Mouse (Mus musculus): ENCODE results near the gene Galntl6. TPM values are rescaled to one million over a fixed set of nuclear protein-coding genes. Genes with fewer than 3 reads are reported as not detected.

The Galntl6 gene
- total RNA-seq, 1 experiment = 0.09 TPM

GRCm38 (mm10) chr8:57962286-57963110 is 949.9 kb downstream of the Galntl6 start:
- H3K27ac ChIP-seq (ENCODE audit: insufficient read depth, low read depth, low read length, poor library complexity, severe bottlenecking) = no peak overlapping the region
- no peak for DNase-seq (ENCODE audit: low read depth, low spot score)
- TF ChIP-seq MAFK (IDR thresholded peaks at IDR 0.05; ENCODE audit: insufficient read depth, low read depth, low read length) (no peak), HCFC1 (IDR thresholded peaks at IDR 0.05; ENCODE audit: borderline replicate concordance, insufficient read depth, low read length) (no peak), ZC3H11A (IDR thresholded peaks at IDR 0.05; ENCODE audit: borderline replicate concordance, low read depth, low read length) (no peak), CHD2 (IDR thresholded peaks at IDR 0.05; ENCODE audit: low read depth, low read length) (no peak), ZNF384 (IDR thresholded peaks at IDR 0.05; ENCODE audit: low read depth, low read length) (no peak)
- no peak overlapping the region for H3K9ac ChIP-seq (ENCODE audit: insufficient read depth, low read depth, low read length, poor library complexity, severe bottlenecking)
- H3K4me1 ChIP-seq (ENCODE audit: control insufficient read depth in 2 of 2, insufficient read depth in 2 of 2, low read length in 2 of 2, poor library complexity in 1 of 2) = no peaks in the 10 kb centered on the region
- no peak overlapping the region for H3K4me3 ChIP-seq (ENCODE audit: insufficient read depth in 1 of 2, low read depth in 1 of 2, low read length in 2 of 2, poor library complexity in 1 of 2, severe bottlenecking in 1 of 2)
- H3K36me3 ChIP-seq (ENCODE audit: control insufficient read depth, insufficient read depth, low read length, poor library complexity, severe bottlenecking) = no peaks in the 10 kb centered on the region
- H3K9me3 ChIP-seq (ENCODE audit: control insufficient read depth, insufficient read depth, low read depth, low read length) = no peaks in the 10 kb centered on the region
- in situ Hi-C loops (cut with MboI; ENCODE audit: low sequenced_read_pairs in 2 of 2, unreplicated experiment in 2 of 2) = no loop called here

GRCm38 (mm10) chr8:57959136-57959535 is 953.3 kb downstream of the Galntl6 start:
- no peaks in the 10 kb centered on the region for H3K9me3 ChIP-seq (ENCODE audit: control insufficient read depth, insufficient read depth, low read depth, low read length)
- no peak for TF ChIP-seq ZC3H11A (IDR thresholded peaks at IDR 0.05; ENCODE audit: borderline replicate concordance, low read depth, low read length)
- TF ChIP-seq CHD2 (IDR thresholded peaks at IDR 0.05; ENCODE audit: low read depth, low read length) = no peak
- no peak for TF ChIP-seq MAFK (IDR thresholded peaks at IDR 0.05; ENCODE audit: insufficient read depth, low read depth, low read length)
- no peak for TF ChIP-seq HCFC1 (IDR thresholded peaks at IDR 0.05; ENCODE audit: borderline replicate concordance, insufficient read depth, low read length)
- no peak for TF ChIP-seq ZNF384 (IDR thresholded peaks at IDR 0.05; ENCODE audit: low read depth, low read length)
- H3K36me3 ChIP-seq (ENCODE audit: control insufficient read depth, insufficient read depth, low read length, poor library complexity, severe bottlenecking) = no peaks in the 10 kb centered on the region
- H3K4me1 ChIP-seq (ENCODE audit: control insufficient read depth in 2 of 2, insufficient read depth in 2 of 2, low read length in 2 of 2, poor library complexity in 1 of 2) = no peaks in the 10 kb centered on the region
- in situ Hi-C loops (cut with MboI; ENCODE audit: low sequenced_read_pairs in 2 of 2, unreplicated experiment in 2 of 2) = no loop called here
- no peak overlapping the region for H3K27ac ChIP-seq (ENCODE audit: insufficient read depth, low read depth, low read length, poor library complexity, severe bottlenecking)
- no peak overlapping the region for H3K9ac ChIP-seq (ENCODE audit: insufficient read depth, low read depth, low read length, poor library complexity, severe bottlenecking)
- no peak for DNase-seq (ENCODE audit: low read depth, low spot score)
- no peak overlapping the region for H3K4me3 ChIP-seq (ENCODE audit: insufficient read depth in 1 of 2, low read depth in 1 of 2, low read length in 2 of 2, poor library complexity in 1 of 2, severe bottlenecking in 1 of 2)

- DNase-seq (ENCODE audit: low read depth, low spot score) = no peak
- H3K9ac ChIP-seq (ENCODE audit: insufficient read depth, low read depth, low read length, poor library complexity, severe bottlenecking) = no peak overlapping the region
Observed at GRCm38 (mm10) chr8:57958121-57958901, 954.1 kb downstream of the Galntl6 start.

GRCm38 (mm10) chr8:57955501-57955900 is 956.9 kb downstream of the Galntl6 start:
- in situ Hi-C loops (cut with MboI; ENCODE audit: low sequenced_read_pairs in 2 of 2, unreplicated experiment in 2 of 2) = no loop called here
- TF ChIP-seq ZNF384 (IDR thresholded peaks at IDR 0.05; ENCODE audit: low read depth, low read length) (no peak), ZC3H11A (IDR thresholded peaks at IDR 0.05; ENCODE audit: borderline replicate concordance, low read depth, low read length) (no peak), CHD2 (IDR thresholded peaks at IDR 0.05; ENCODE audit: low read depth, low read length) (no peak), MAFK (IDR thresholded peaks at IDR 0.05; ENCODE audit: insufficient read depth, low read depth, low read length) (no peak), HCFC1 (IDR thresholded peaks at IDR 0.05; ENCODE audit: borderline replicate concordance, insufficient read depth, low read length) (no peak)

More at GRCm38 (mm10) chr8:57958121-57958901, 954.1 kb downstream of the Galntl6 start:
- no peaks in the 10 kb centered on the region for H3K9me3 ChIP-seq (ENCODE audit: control insufficient read depth, insufficient read depth, low read depth, low read length)
- in situ Hi-C loops (cut with MboI; ENCODE audit: low sequenced_read_pairs in 2 of 2, unreplicated experiment in 2 of 2) = no loop called here
- H3K36me3 ChIP-seq (ENCODE audit: control insufficient read depth, insufficient read depth, low read length, poor library complexity, severe bottlenecking) = no peaks in the 10 kb centered on the region
- no peak overlapping the region for H3K4me3 ChIP-seq (ENCODE audit: insufficient read depth in 1 of 2, low read depth in 1 of 2, low read length in 2 of 2, poor library complexity in 1 of 2, severe bottlenecking in 1 of 2)
- H3K4me1 ChIP-seq (ENCODE audit: control insufficient read depth in 2 of 2, insufficient read depth in 2 of 2, low read length in 2 of 2, poor library complexity in 1 of 2) = no peaks in the 10 kb centered on the region
- TF ChIP-seq ZC3H11A (IDR thresholded peaks at IDR 0.05; ENCODE audit: borderline replicate concordance, low read depth, low read length) (no peak), MAFK (IDR thresholded peaks at IDR 0.05; ENCODE audit: insufficient read depth, low read depth, low read length) (no peak), HCFC1 (IDR thresholded peaks at IDR 0.05; ENCODE audit: borderline replicate concordance, insufficient read depth, low read length) (no peak), CHD2 (IDR thresholded peaks at IDR 0.05; ENCODE audit: low read depth, low read length) (no peak), ZNF384 (IDR thresholded peaks at IDR 0.05; ENCODE audit: low read depth, low read length) (no peak)
- H3K27ac ChIP-seq (ENCODE audit: insufficient read depth, low read depth, low read length, poor library complexity, severe bottlenecking) = no peak overlapping the region

More at GRCm38 (mm10) chr8:57955501-57955900, 956.9 kb downstream of the Galntl6 start:
- Histone ChIP-seq H3K4me1 (ENCODE audit: control insufficient read depth in 2 of 2, insufficient read depth in 2 of 2, low read length in 2 of 2, poor library complexity in 1 of 2) (no peaks in the 10 kb centered on the region), H3K27ac (ENCODE audit: insufficient read depth, low read depth, low read length, poor library complexity, severe bottlenecking) (no peak overlapping the region), H3K36me3 (ENCODE audit: control insufficient read depth, insufficient read depth, low read length, poor library complexity, severe bottlenecking) (no peaks in the 10 kb centered on the region), H3K9ac (ENCODE audit: insufficient read depth, low read depth, low read length, poor library complexity, severe bottlenecking) (no peak overlapping the region), H3K9me3 (ENCODE audit: control insufficient read depth, insufficient read depth, low read depth, low read length) (no peaks in the 10 kb centered on the region), H3K4me3 (ENCODE audit: insufficient read depth in 1 of 2, low read depth in 1 of 2, low read length in 2 of 2, poor library complexity in 1 of 2, severe bottlenecking in 1 of 2) (no peak overlapping the region)
- no peak for DNase-seq (ENCODE audit: low read depth, low spot score)

Data from ES-E14 (cell line).